In the genomic region with DNA sequence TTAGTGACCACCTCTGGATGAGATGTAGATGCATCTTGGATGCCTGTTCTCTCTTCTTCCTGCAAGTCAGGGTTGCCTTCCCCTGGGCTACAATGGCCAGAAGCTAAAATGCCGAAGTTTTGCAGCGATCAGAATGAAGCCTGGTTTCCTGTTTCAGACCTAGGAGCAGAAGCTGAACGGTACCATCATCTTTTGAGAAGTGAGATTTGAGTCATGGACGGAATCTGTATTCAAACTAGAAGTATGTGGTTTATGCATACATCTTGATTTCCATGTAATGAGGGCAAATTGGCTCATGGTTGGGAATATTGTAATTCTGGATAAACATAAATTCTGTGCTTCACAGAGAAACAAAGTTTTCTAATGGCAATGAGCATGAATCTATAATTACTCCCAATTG, we compare ENCODE assay signal across 35 mouse cellular contexts.
"Had no signal": no experiment of that assay in that cellular context is flagged by ENCODE, and none has a peak within 500 bp of the region (broad histone marks: within the 10 kb centered on the region; RNA-seq: fewer than 3 reads in every experiment).

No protein-coding gene starts in this region.

- ATAC-seq: hindbrain, embryonic 16.5 days; hindbrain, postnatal 0 days; intestine, embryonic 15.5 days; intestine, embryonic 16.5 days; intestine, postnatal 0 days had no signal

- H3K9me3 ChIP-seq: heart, embryonic 10.5 days; heart, embryonic 12.5 days; heart, embryonic 13.5 days; heart, embryonic 15.5 days; hindbrain, embryonic 10.5 days; hindbrain, embryonic 12.5 days; hindbrain, embryonic 13.5 days; hindbrain, embryonic 15.5 days; intestine, embryonic 15.5 days; kidney, embryonic 15.5 days had no signal

- H3K36me3 ChIP-seq: heart, embryonic 10.5 days; heart, embryonic 12.5 days; heart, embryonic 13.5 days; heart, embryonic 15.5 days; hindbrain, embryonic 10.5 days; hindbrain, embryonic 12.5 days; hindbrain, embryonic 13.5 days; hindbrain, embryonic 15.5 days; intestine, embryonic 15.5 days; kidney, embryonic 15.5 days had no signal

- H3K4me3 ChIP-seq: heart, embryonic 10.5 days; heart, embryonic 12.5 days; heart, embryonic 13.5 days; heart, embryonic 15.5 days; hindbrain, embryonic 10.5 days; hindbrain, embryonic 12.5 days; hindbrain, embryonic 13.5 days; hindbrain, embryonic 15.5 days; intestine, embryonic 15.5 days; kidney, embryonic 15.5 days; layer of hippocampus, adult 2 months; left cerebral cortex, adult 2 months had no signal

- H3K27ac ChIP-seq: heart, embryonic 10.5 days; heart, embryonic 13.5 days; heart, embryonic 15.5 days; hindbrain, embryonic 10.5 days; hindbrain, embryonic 12.5 days; hindbrain, embryonic 13.5 days; hindbrain, embryonic 14.5 days; hindbrain, embryonic 15.5 days; hindbrain, postnatal 0 days; intestine, embryonic 15.5 days; kidney, embryonic 15.5 days; kidney, postnatal 0 days; layer of hippocampus, adult 2 months; left cerebral cortex, adult 2 months had no signal

- DNase-seq: heart, postnatal 10 days; heart, postnatal 14 days; heart, postnatal 36 days; heart, postnatal 4 days; kidney, adult 11 months; kidney, adult 18-20 months; kidney, adult 2 months; kidney, adult 8-10 months; kidney, adult 9 months; kidney, postnatal 10 days; kidney, postnatal 14 days; kidney, postnatal 25 days; kidney, postnatal 36 days; kidney, postnatal 4 days; layer of hippocampus, adult 9-11 months; layer of hippocampus, postnatal 36 days had no signal

- H3K27me3 ChIP-seq: heart, embryonic 12.5 days; heart, embryonic 15.5 days; hindbrain, embryonic 12.5 days; hindbrain, embryonic 13.5 days; hindbrain, embryonic 15.5 days; kidney, embryonic 15.5 days had no signal

- H3K4me1 ChIP-seq: heart, embryonic 10.5 days; heart, embryonic 12.5 days; heart, embryonic 13.5 days; heart, embryonic 15.5 days; hindbrain, embryonic 10.5 days; hindbrain, embryonic 12.5 days; hindbrain, embryonic 13.5 days; hindbrain, embryonic 15.5 days; intestine, embryonic 15.5 days; kidney, embryonic 15.5 days had no signal

- H3K4me2 ChIP-seq: heart, embryonic 11.5 days; heart, embryonic 12.5 days; heart, embryonic 13.5 days; heart, embryonic 15.5 days; hindbrain, embryonic 12.5 days; hindbrain, embryonic 13.5 days; hindbrain, embryonic 14.5 days; hindbrain, embryonic 15.5 days; intestine, embryonic 15.5 days; kidney, embryonic 15.5 days had no signal

- H3K9ac ChIP-seq: heart, embryonic 12.5 days; heart, embryonic 13.5 days; heart, embryonic 15.5 days; hindbrain, embryonic 12.5 days; hindbrain, embryonic 13.5 days; hindbrain, embryonic 14.5 days; hindbrain, embryonic 15.5 days; intestine, embryonic 15.5 days; kidney, embryonic 15.5 days had no signal
